Mouse (Mus musculus) testis, postnatal 10 days (tissue): ENCODE measurements at regions not wholly inside any gene's neighbourhood (a gene's known extent, or its start where the extent isn't known, plus 50 kb on each side); places are given as distances from the start of the nearest gene placed in this dataset.

Experiments
- DNase-seq: peaks from one replicate; pipeline ENCODE4 v3.0.0; 2021; ENCODE audit warnings: low spot score

- no peak for DNase-seq
Observed at GRCm38 (mm10) chr10:111745116-111745515, 227.3 kb upstream of the Krr1 start.

- no peak for DNase-seq
Observed at GRCm38 (mm10) chr10:111746067-111746878, 226.2 kb upstream of the Krr1 start.

GRCm38 (mm10) chr10:111746879-111747477 lies 225.5 kb upstream of the Krr1 start:
- DNase-seq: no peak

GRCm38 (mm10) chr10:111748482-111748881 lies 224.0 kb upstream of the Krr1 start:
- DNase-seq: no peak

- DNase-seq: no peak
Observed at GRCm38 (mm10) chr10:111753646-111754045, 218.8 kb upstream of the Krr1 start.

GRCm38 (mm10) chr10:111755964-111756363 lies 216.5 kb upstream of the Krr1 start:
- no peak for DNase-seq

- no peak for DNase-seq
Observed at GRCm38 (mm10) chr10:111756528-111756927, 215.9 kb upstream of the Krr1 start.

GRCm38 (mm10) chr10:111757689-111758088 lies 214.8 kb upstream of the Krr1 start:
- DNase-seq: no peak

GRCm38 (mm10) chr10:111759505-111759904 lies 213.0 kb upstream of the Krr1 start:
- no peak for DNase-seq

- DNase-seq: no peak
Observed at GRCm38 (mm10) chr10:111762751-111763528, 209.5 kb upstream of the Krr1 start.

- DNase-seq: no peak
Observed at GRCm38 (mm10) chr10:111767011-111767720, 205.3 kb upstream of the Krr1 start.

GRCm38 (mm10) chr10:111767813-111768455 lies 204.5 kb upstream of the Krr1 start:
- no peak for DNase-seq

GRCm38 (mm10) chr10:111769486-111770002 lies 202.9 kb upstream of the Krr1 start:
- DNase-seq: no peak

GRCm38 (mm10) chr10:111770027-111770426 lies 202.4 kb upstream of the Krr1 start:
- DNase-seq: no peak

GRCm38 (mm10) chr10:111771010-111771409 lies 201.5 kb upstream of the Krr1 start:
- DNase-seq: no peak

- no peak for DNase-seq
Observed at GRCm38 (mm10) chr10:111777559-111777958, 194.9 kb upstream of the Krr1 start.

- DNase-seq: no peak
Observed at GRCm38 (mm10) chr10:111778111-111778510, 194.4 kb upstream of the Krr1 start.

GRCm38 (mm10) chr10:111779956-111780355 lies 192.5 kb upstream of the Krr1 start:
- no peak for DNase-seq

- no peak for DNase-seq
Observed at GRCm38 (mm10) chr10:111782195-111782810, 190.2 kb upstream of the Krr1 start.

GRCm38 (mm10) chr10:111783496-111783895 lies 189.0 kb upstream of the Krr1 start:
- no peak for DNase-seq
